Mouse (Mus musculus): Measurements from ENCODE around the gene Med15. TPM values are rescaled to one million over a fixed set of nuclear protein-coding genes. Genes with fewer than 3 reads are reported as not detected.

The Med15 gene
- polyA plus RNA-seq (2015; fragmentation: Nextera tagmentation; extraction: Ambion mirVana) = 11.0 and 11.6 TPM in 2 replicates

GRCm38 (mm10) chr16:17732841-17733340 lies at the start of gene Med15:
Med15 (minus strand) TSS chr16:17732891.
- Histone ChIP-seq H3K9ac (replicated peaks) (no peak within 1 kb of the TSS), H3K27me3 (ENCODE audit: insufficient read depth, low read length) (peaks cover 8% of the 10 kb centered on the region; the same call in 1 of the 2 replicates), H3K4me3 (ENCODE audit: low read depth, low read length) (no peak within 1 kb of the TSS), H3K27ac (ENCODE audit: low read depth) (no peak within 1 kb of the TSS), H3K9me3 (ENCODE audit: low read length) (no peaks in the 10 kb centered on the region), H3K36me3 (replicated peaks; ENCODE audit: insufficient read depth, low read length) (no peaks in the 10 kb centered on the region), H3K4me1 (ENCODE audit: insufficient read depth) (no peaks in the 10 kb centered on the region), H3K4me2 (ENCODE audit: low read depth, low read length) (no peak within 1 kb of the TSS)
- DNase-seq = no peak
- WGBS (ENCODE audit: insufficient replicate concordance) = 37% methylated on average over 3 of the region's 3 CpGs
- no peak for ATAC-seq
- TF ChIP-seq EP300 (IDR thresholded peaks at IDR 0.05; ENCODE audit: low read depth) = no peak

GRCm38 (mm10) chr16:17779692-17780091 lies 47.0 kb upstream of the Med15 start:
- Histone ChIP-seq H3K27ac (ENCODE audit: low read depth) (no peak overlapping the region), H3K4me1 (ENCODE audit: insufficient read depth) (no peaks in the 10 kb centered on the region), H3K27me3 (ENCODE audit: insufficient read depth, low read length) (no peaks in the 10 kb centered on the region), H3K4me3 (ENCODE audit: low read depth, low read length) (no peak overlapping the region), H3K9ac (replicated peaks) (no peak overlapping the region), H3K36me3 (replicated peaks; ENCODE audit: insufficient read depth, low read length) (peaks cover 31% of the 10 kb centered on the region), H3K4me2 (ENCODE audit: low read depth, low read length) (no peak overlapping the region), H3K9me3 (ENCODE audit: low read length) (no peaks in the 10 kb centered on the region)
- TF ChIP-seq CTCF (IDR thresholded peaks at IDR 0.05; ENCODE audit: low read depth) = no peak
- no peak for TF ChIP-seq EP300 (IDR thresholded peaks at IDR 0.05; ENCODE audit: low read depth)
- no peak for DNase-seq
- no peak for ATAC-seq
- WGBS (ENCODE audit: insufficient replicate concordance) = 59% methylated on average over 1 of the region's 1 CpGs

GRCm38 (mm10) chr16:17778223-17778622 lies 45.5 kb upstream of the Med15 start:
- Histone ChIP-seq H3K27me3 (ENCODE audit: insufficient read depth, low read length) (no peaks in the 10 kb centered on the region), H3K9me3 (ENCODE audit: low read length) (no peaks in the 10 kb centered on the region), H3K4me1 (ENCODE audit: insufficient read depth) (no peaks in the 10 kb centered on the region), H3K4me3 (ENCODE audit: low read depth, low read length) (no peak overlapping the region), H3K4me2 (ENCODE audit: low read depth, low read length) (no peak overlapping the region), H3K9ac (replicated peaks) (no peak overlapping the region), H3K27ac (ENCODE audit: low read depth) (no peak overlapping the region), H3K36me3 (replicated peaks; ENCODE audit: insufficient read depth, low read length) (peaks cover 21% of the 10 kb centered on the region)
- TF ChIP-seq EP300 (IDR thresholded peaks at IDR 0.05; ENCODE audit: low read depth) (no peak), CTCF (IDR thresholded peaks at IDR 0.05; ENCODE audit: low read depth) (no peak)
- 68% methylated on average over 4 of the region's 4 CpGs for WGBS (ENCODE audit: insufficient replicate concordance)
- ATAC-seq (no peak), DNase-seq (no peak)

GRCm38 (mm10) chr16:17776828-17777227 lies 44.1 kb upstream of the Med15 start:
- peak; percentile 47 for DNase-seq
- ATAC-seq = no peak
- 64% methylated on average over 11 of the region's 11 CpGs for WGBS (ENCODE audit: insufficient replicate concordance)
- TF ChIP-seq EP300 (IDR thresholded peaks at IDR 0.05; ENCODE audit: low read depth) (no peak), CTCF (IDR thresholded peaks at IDR 0.05; ENCODE audit: low read depth) (peak; percentile 72)
- H3K27ac ChIP-seq (ENCODE audit: low read depth) = no peak overlapping the region
- peaks cover 21% of the 10 kb centered on the region for H3K36me3 ChIP-seq (replicated peaks; ENCODE audit: insufficient read depth, low read length)
- no peaks in the 10 kb centered on the region for H3K4me1 ChIP-seq (ENCODE audit: insufficient read depth)
- no peaks in the 10 kb centered on the region for H3K9me3 ChIP-seq (ENCODE audit: low read length)
- no peak overlapping the region for H3K4me2 ChIP-seq (ENCODE audit: low read depth, low read length)
- no peaks in the 10 kb centered on the region for H3K27me3 ChIP-seq (ENCODE audit: insufficient read depth, low read length)
- no peak overlapping the region for H3K4me3 ChIP-seq (ENCODE audit: low read depth, low read length)
- H3K9ac ChIP-seq (replicated peaks) = no peak overlapping the region

- Histone ChIP-seq H3K4me3 (ENCODE audit: low read depth, low read length) (no peak overlapping the region), H3K9ac (replicated peaks) (no peak overlapping the region), H3K4me2 (ENCODE audit: low read depth, low read length) (no peak overlapping the region), H3K9me3 (ENCODE audit: low read length) (no peaks in the 10 kb centered on the region), H3K4me1 (ENCODE audit: insufficient read depth) (no peaks in the 10 kb centered on the region), H3K27me3 (ENCODE audit: insufficient read depth, low read length) (no peaks in the 10 kb centered on the region), H3K27ac (ENCODE audit: low read depth) (no peak overlapping the region), H3K36me3 (replicated peaks; ENCODE audit: insufficient read depth, low read length) (peaks cover 12% of the 10 kb centered on the region)
- ATAC-seq = no peak
- 64% methylated on average over 4 of the region's 4 CpGs for WGBS (ENCODE audit: insufficient replicate concordance)
- no peak for DNase-seq
- TF ChIP-seq CTCF (IDR thresholded peaks at IDR 0.05; ENCODE audit: low read depth) = peak; percentile 59
- no peak for TF ChIP-seq EP300 (IDR thresholded peaks at IDR 0.05; ENCODE audit: low read depth)
Observed at GRCm38 (mm10) chr16:17771117-17771865, 38.6 kb upstream of the Med15 start.

- DNase-seq (peak; percentile 31), ATAC-seq (peak; percentile 87)
- TF ChIP-seq CTCF (IDR thresholded peaks at IDR 0.05; ENCODE audit: low read depth) (no peak), EP300 (IDR thresholded peaks at IDR 0.05; ENCODE audit: low read depth) (no peak)
- Histone ChIP-seq H3K4me3 (ENCODE audit: low read depth, low read length) (no peak overlapping the region), H3K27me3 (ENCODE audit: insufficient read depth, low read length) (no peaks in the 10 kb centered on the region), H3K27ac (ENCODE audit: low read depth) (0 out of 2 replicates have a peak overlapping the region, but pooled peaks have one; percentile 60), H3K36me3 (replicated peaks; ENCODE audit: insufficient read depth, low read length) (peaks cover 9% of the 10 kb centered on the region), H3K9me3 (ENCODE audit: low read length) (no peaks in the 10 kb centered on the region), H3K9ac (replicated peaks) (no peak overlapping the region), H3K4me2 (ENCODE audit: low read depth, low read length) (no peak overlapping the region), H3K4me1 (ENCODE audit: insufficient read depth) (peaks cover 7% of the 10 kb centered on the region; the same call in 1 of the 2 replicates)
- WGBS (ENCODE audit: insufficient replicate concordance) = 71% methylated on average over 7 of the region's 7 CpGs
Observed at GRCm38 (mm10) chr16:17768834-17769233, 36.1 kb upstream of the Med15 start.
